Mouse (Mus musculus): ENCODE measurements around the gene Cldn13. TPM values are rescaled to one million over a fixed set of nuclear protein-coding genes. Genes with fewer than 3 reads are reported as not detected.
"Not testable (repeated sequence)": the region's sequence is repeated elsewhere in the genome, so short reads cannot be mapped to it uniquely, and the experiment has no call there.

The Cldn13 gene
- polyA plus RNA-seq, 1 experiment = not detected

DNA sequence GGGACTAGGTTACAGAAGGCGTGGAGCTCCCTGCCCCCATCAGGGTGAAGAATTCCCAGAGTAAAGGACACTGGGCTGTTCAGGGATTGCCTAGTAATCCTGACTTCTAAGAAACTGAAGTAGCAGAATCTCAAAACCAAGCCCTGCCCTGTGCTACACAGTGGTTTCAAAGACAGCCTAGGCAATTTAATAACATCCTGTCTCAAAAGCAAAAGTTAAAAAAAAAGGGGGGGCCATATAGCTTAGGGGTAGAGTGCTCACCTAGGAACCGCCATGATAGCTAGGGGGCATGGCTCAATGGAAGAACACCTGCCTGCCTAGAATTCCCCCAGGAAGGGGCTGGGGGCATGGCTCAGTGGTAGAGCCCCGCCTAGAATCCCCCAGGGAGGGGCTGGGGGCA lies 23.7 kb upstream of the Cldn13 start:
- no peaks in the 10 kb centered on the region for H3K79me3 ChIP-seq (ENCODE audit: low read depth)
- H3K36me3 ChIP-seq (ENCODE audit: control insufficient read depth, insufficient read depth) = no peaks in the 10 kb centered on the region
- H3K27me3 ChIP-seq (ENCODE audit: control insufficient read depth, insufficient read depth, insufficient read length) = no peaks in the 10 kb centered on the region
- H3K4me3 ChIP-seq (ENCODE audit: insufficient read depth, poor library complexity, severe bottlenecking) = no peak overlapping the region
- no peak overlapping the region for H3ac ChIP-seq (ENCODE audit: control insufficient read depth, insufficient read length, low read depth)
- H3K79me2 ChIP-seq (ENCODE audit: control insufficient read depth, insufficient read depth) = no peaks in the 10 kb centered on the region
- TF ChIP-seq USF1 (IDR thresholded peaks at IDR 0.05; ENCODE audit: low read depth) (no peak), FOSL1 (IDR thresholded peaks at IDR 0.05; ENCODE audit: insufficient read depth, low read length, poor library complexity, severe bottlenecking) (no peak), MYOD1 (IDR thresholded peaks at IDR 0.05; ENCODE audit: control insufficient read depth, insufficient read length, low read depth) (no peak), CEBPB (IDR thresholded peaks at IDR 0.05; ENCODE audit: low read depth) (no peak), CTCF (IDR thresholded peaks at IDR 0.05; ENCODE audit: control insufficient read depth, insufficient read depth, insufficient read length) (no peak), MYOG (IDR thresholded peaks at IDR 0.05; ENCODE audit: control insufficient read depth, extremely low read depth, insufficient read length) (no peak), MAX (IDR thresholded peaks at IDR 0.05) (no peak)

DNA sequence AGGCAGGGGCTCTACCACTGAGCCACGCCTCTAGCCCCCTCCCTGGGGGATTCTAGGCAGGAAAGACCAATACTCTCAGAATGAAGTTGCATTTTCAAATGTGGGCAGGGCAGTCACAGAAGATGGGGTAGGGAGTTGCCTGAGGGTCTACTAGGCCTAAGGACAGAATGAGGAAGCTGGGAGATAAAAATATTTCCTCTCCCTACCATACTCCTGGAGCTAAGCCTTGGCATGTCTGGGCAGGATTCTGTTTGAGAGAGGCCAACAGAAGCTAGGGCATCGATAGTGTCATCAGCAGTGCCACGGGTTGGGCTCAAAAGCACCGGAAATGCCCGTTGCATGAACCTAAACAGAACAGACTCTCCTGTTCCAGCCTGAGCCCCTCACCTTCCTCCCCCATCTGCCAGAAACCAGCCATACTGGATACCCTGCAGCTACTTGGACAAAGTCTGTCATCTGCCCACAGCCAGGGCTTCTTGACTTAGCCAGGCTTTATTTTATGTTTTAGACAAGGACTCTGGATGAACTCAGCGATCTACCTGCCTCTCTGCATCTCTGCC lies 21.4 kb upstream of the Cldn13 start:
- H3K79me3 ChIP-seq (ENCODE audit: low read depth) = no peaks in the 10 kb centered on the region

DNA sequence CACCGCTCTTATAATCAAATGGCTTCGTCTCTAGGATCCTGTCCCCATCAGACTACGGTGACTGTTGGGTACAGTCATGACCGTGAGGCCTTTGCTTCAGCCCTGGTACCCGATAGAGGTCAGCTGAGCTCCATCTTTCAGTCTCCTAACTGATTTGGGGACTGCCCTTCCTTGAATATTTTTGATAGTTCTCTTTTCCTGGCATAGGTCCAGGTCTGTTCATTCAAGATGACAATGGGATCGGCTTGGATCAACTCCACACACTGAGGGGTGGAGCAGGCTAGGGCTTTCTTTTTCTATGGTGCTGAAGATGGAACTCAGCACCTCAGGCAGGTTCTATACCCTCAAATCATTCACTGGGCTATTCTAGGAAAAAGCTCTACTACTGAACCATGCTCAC lies 20.7 kb upstream of the Cldn13 start:
- Histone ChIP-seq H3K36me3 (ENCODE audit: control insufficient read depth, insufficient read depth) (no peaks in the 10 kb centered on the region), H3K4me3 (ENCODE audit: insufficient read depth, poor library complexity, severe bottlenecking) (no peak overlapping the region), H3K79me3 (ENCODE audit: low read depth) (no peaks in the 10 kb centered on the region), H3K27me3 (ENCODE audit: control insufficient read depth, insufficient read depth, insufficient read length) (no peaks in the 10 kb centered on the region), H3ac (ENCODE audit: control insufficient read depth, insufficient read length, low read depth) (no peak overlapping the region), H3K79me2 (ENCODE audit: control insufficient read depth, insufficient read depth) (no peaks in the 10 kb centered on the region)
- TF ChIP-seq CTCF (IDR thresholded peaks at IDR 0.05; ENCODE audit: control insufficient read depth, insufficient read depth, insufficient read length) = no peak
- no peak for TF ChIP-seq MAX (IDR thresholded peaks at IDR 0.05)
- TF ChIP-seq USF1 (IDR thresholded peaks at IDR 0.05; ENCODE audit: low read depth) = no peak
- no peak for TF ChIP-seq CEBPB (IDR thresholded peaks at IDR 0.05; ENCODE audit: low read depth)
- TF ChIP-seq FOSL1 (IDR thresholded peaks at IDR 0.05; ENCODE audit: insufficient read depth, low read length, poor library complexity, severe bottlenecking) = no peak
- no peak for TF ChIP-seq MYOG (IDR thresholded peaks at IDR 0.05; ENCODE audit: control insufficient read depth, extremely low read depth, insufficient read length)
- no peak for TF ChIP-seq MYOD1 (IDR thresholded peaks at IDR 0.05; ENCODE audit: control insufficient read depth, insufficient read length, low read depth)

More for the DNA sequence above, 21.4 kb upstream of the Cldn13 start:
- no peak for TF ChIP-seq MYOD1 (IDR thresholded peaks at IDR 0.05; ENCODE audit: control insufficient read depth, insufficient read length, low read depth)
- TF ChIP-seq CEBPB (IDR thresholded peaks at IDR 0.05; ENCODE audit: low read depth) = no peak
- no peak for TF ChIP-seq USF1 (IDR thresholded peaks at IDR 0.05; ENCODE audit: low read depth)
- no peak for TF ChIP-seq CTCF (IDR thresholded peaks at IDR 0.05; ENCODE audit: control insufficient read depth, insufficient read depth, insufficient read length)
- no peak for TF ChIP-seq MYOG (IDR thresholded peaks at IDR 0.05; ENCODE audit: control insufficient read depth, extremely low read depth, insufficient read length)
- no peak for TF ChIP-seq FOSL1 (IDR thresholded peaks at IDR 0.05; ENCODE audit: insufficient read depth, low read length, poor library complexity, severe bottlenecking)
- no peak for TF ChIP-seq MAX (IDR thresholded peaks at IDR 0.05)
- H3K79me2 ChIP-seq (ENCODE audit: control insufficient read depth, insufficient read depth) = no peaks in the 10 kb centered on the region
- no peaks in the 10 kb centered on the region for H3K36me3 ChIP-seq (ENCODE audit: control insufficient read depth, insufficient read depth)
- H3ac ChIP-seq (ENCODE audit: control insufficient read depth, insufficient read length, low read depth) = no peak overlapping the region
- H3K27me3 ChIP-seq (ENCODE audit: control insufficient read depth, insufficient read depth, insufficient read length) = no peaks in the 10 kb centered on the region
- H3K4me3 ChIP-seq (ENCODE audit: insufficient read depth, poor library complexity, severe bottlenecking) = no peak overlapping the region

DNA sequence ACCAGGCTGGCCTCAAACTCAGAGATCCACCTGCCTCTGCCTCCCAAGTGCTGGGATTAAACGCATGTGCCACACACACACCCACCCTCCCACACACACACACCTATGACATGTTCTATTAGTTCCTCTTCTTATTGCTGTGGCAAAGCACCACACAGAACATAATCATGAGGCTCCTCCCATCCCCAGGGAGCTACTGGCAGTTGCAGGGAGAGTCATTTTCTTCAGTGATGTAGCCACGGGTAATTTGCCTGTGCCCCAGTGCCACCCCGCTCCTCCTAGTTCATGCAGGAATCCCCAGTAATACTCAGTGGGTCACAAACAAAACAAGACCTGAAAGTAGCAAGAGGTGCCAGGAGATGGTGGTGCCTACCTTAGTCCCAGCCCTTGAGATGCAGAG lies 19.3 kb upstream of the Cldn13 start:
- Histone ChIP-seq H3K27me3 (ENCODE audit: control insufficient read depth, insufficient read depth, insufficient read length) (no peaks in the 10 kb centered on the region), H3ac (ENCODE audit: control insufficient read depth, insufficient read length, low read depth) (no peak overlapping the region), H3K79me3 (ENCODE audit: low read depth) (no peaks in the 10 kb centered on the region), H3K79me2 (ENCODE audit: control insufficient read depth, insufficient read depth) (no peaks in the 10 kb centered on the region), H3K36me3 (ENCODE audit: control insufficient read depth, insufficient read depth) (no peaks in the 10 kb centered on the region), H3K4me3 (ENCODE audit: insufficient read depth, poor library complexity, severe bottlenecking) (no peak overlapping the region)
- TF ChIP-seq USF1 (IDR thresholded peaks at IDR 0.05; ENCODE audit: low read depth) (no peak), MYOG (IDR thresholded peaks at IDR 0.05; ENCODE audit: control insufficient read depth, extremely low read depth, insufficient read length) (no peak), CEBPB (IDR thresholded peaks at IDR 0.05; ENCODE audit: low read depth) (no peak), CTCF (IDR thresholded peaks at IDR 0.05; ENCODE audit: control insufficient read depth, insufficient read depth, insufficient read length) (no peak), FOSL1 (IDR thresholded peaks at IDR 0.05; ENCODE audit: insufficient read depth, low read length, poor library complexity, severe bottlenecking) (no peak), MYOD1 (IDR thresholded peaks at IDR 0.05; ENCODE audit: control insufficient read depth, insufficient read length, low read depth) (no peak)

DNA sequence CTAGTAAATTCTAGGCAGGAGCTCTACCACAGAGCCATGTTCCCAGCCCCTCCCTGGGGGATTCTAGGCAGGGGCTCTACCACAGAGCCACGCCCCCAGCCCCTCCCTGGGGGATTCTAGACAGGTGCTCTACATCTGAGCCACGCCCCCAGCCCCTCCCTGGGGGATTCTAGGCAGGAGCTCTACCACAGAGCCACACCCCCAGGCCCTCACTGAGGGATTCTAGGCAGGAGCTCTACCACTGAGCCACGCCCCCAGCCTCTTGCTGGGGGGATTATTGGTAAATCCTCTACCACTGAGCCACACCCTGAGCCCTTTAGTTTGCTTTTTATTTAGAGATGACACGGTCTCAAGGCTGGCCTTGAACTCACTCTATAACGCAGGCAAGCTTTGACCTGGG lies 18.4 kb upstream of the Cldn13 start:
- H3K79me2 ChIP-seq (ENCODE audit: control insufficient read depth, insufficient read depth) = not testable (repeated sequence)

DNA sequence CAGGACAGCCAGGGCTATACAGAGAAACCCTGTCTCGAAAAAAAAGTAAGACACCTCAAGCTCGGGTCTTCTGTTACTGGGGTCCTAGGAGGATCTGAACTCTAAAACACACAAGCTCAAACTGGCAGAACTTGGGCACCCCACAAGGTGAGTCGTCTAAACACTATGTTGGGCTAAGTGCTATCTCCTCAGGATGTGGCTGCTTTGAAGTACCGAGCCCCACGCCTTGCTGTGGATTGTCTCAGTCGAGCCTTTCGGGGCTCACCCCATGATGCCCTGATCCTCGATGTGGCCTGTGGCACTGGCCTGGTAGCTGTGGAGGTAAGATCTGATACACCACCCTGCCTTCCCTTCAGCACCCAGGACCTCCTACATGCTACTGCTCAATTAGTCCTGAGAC lies 18.0 kb upstream of the Cldn13 start:
- Histone ChIP-seq H3K79me3 (ENCODE audit: low read depth) (no peaks in the 10 kb centered on the region), H3ac (ENCODE audit: control insufficient read depth, insufficient read length, low read depth) (no peak overlapping the region), H3K27me3 (ENCODE audit: control insufficient read depth, insufficient read depth, insufficient read length) (no peaks in the 10 kb centered on the region), H3K79me2 (ENCODE audit: control insufficient read depth, insufficient read depth) (no peaks in the 10 kb centered on the region), H3K36me3 (ENCODE audit: control insufficient read depth, insufficient read depth) (no peaks in the 10 kb centered on the region), H3K4me3 (ENCODE audit: insufficient read depth, poor library complexity, severe bottlenecking) (no peak overlapping the region)
- TF ChIP-seq FOSL1 (IDR thresholded peaks at IDR 0.05; ENCODE audit: insufficient read depth, low read length, poor library complexity, severe bottlenecking) = no peak
- TF ChIP-seq MYOG (IDR thresholded peaks at IDR 0.05; ENCODE audit: control insufficient read depth, extremely low read depth, insufficient read length) = no peak
- TF ChIP-seq CEBPB (IDR thresholded peaks at IDR 0.05; ENCODE audit: low read depth) = no peak
- no peak for TF ChIP-seq MYOD1 (IDR thresholded peaks at IDR 0.05; ENCODE audit: control insufficient read depth, insufficient read length, low read depth)
- no peak for TF ChIP-seq CTCF (IDR thresholded peaks at IDR 0.05; ENCODE audit: control insufficient read depth, insufficient read depth, insufficient read length)
- TF ChIP-seq USF1 (IDR thresholded peaks at IDR 0.05; ENCODE audit: low read depth) = no peak
- TF ChIP-seq MAX (IDR thresholded peaks at IDR 0.05) = no peak

More for the DNA sequence above, 18.4 kb upstream of the Cldn13 start:
- not testable (repeated sequence) for H3K4me3 ChIP-seq (ENCODE audit: insufficient read depth, poor library complexity, severe bottlenecking); H3K79me3 ChIP-seq (ENCODE audit: low read depth); H3K36me3 ChIP-seq (ENCODE audit: control insufficient read depth, insufficient read depth); H3K27me3 ChIP-seq (ENCODE audit: control insufficient read depth, insufficient read depth, insufficient read length); H3ac ChIP-seq (ENCODE audit: control insufficient read depth, insufficient read length, low read depth)
